Mouse (Mus musculus) MEL (cell line): Measurements from ENCODE around the gene Bcl6b. TPM values are rescaled to one million over a fixed set of nuclear protein-coding genes. Genes with fewer than 3 reads are reported as not detected.
A peak's percentile ranks its signal among the peaks of the same experiment; 100 is the strongest.

ENCODE experiments used
- DNase-seq: peaks from one replicate; pipeline ENCODE4 v3.0.0; 2011; ENCODE audit warnings: low read depth, low spot score
- H3K27ac ChIP-seq: 2 replicates; pipeline ENCODE4 v1.5.1; 2012; ENCODE audit warnings: low read depth, mild to moderate bottlenecking, control low read depth, low read length, moderate library complexity; ENCODE audit not compliant: control insufficient read depth
- H3K27me3 ChIP-seq, 2 experiments: fragments of 150-350 bp in 1 of 2; sonication (generic) in 1 of 2; 2 replicates each; pipeline ENCODE4 v1.6.1; 2012; ENCODE audit warnings: low read length in 2 of 2, mild to moderate bottlenecking in 2 of 2, improper control_type of control experiment in 1 of 2, moderate library complexity in 1 of 2; ENCODE audit not compliant: insufficient read depth in 2 of 2, control insufficient read depth in 1 of 2
- H3K36me3 ChIP-seq, 2 experiments: 2 replicates each; pipeline ENCODE4 v1.6.1; 2012 to 2014; ENCODE audit warnings: low read length in 2 of 2, improper control_type of control experiment in 1 of 2, inconsistent platforms in 1 of 2, mild to moderate bottlenecking in 1 of 2; ENCODE audit not compliant: insufficient read depth in 2 of 2, control insufficient read depth in 1 of 2
- H3K4me1 ChIP-seq, 2 experiments: fragments of 150-350 bp in 1 of 2; sonication (generic) in 1 of 2; 2 replicates each; pipeline ENCODE4 v1.6.1; 2012; ENCODE audit warnings: low read length in 2 of 2, improper control_type of control experiment in 1 of 2, mild to moderate bottlenecking in 1 of 2; ENCODE audit not compliant: insufficient read depth in 2 of 2, control insufficient read depth in 1 of 2
- H3K4me3 ChIP-seq, 2 experiments: fragments of 150-350 bp in 1 of 2; sonication (generic) in 1 of 2; 2 replicates each; pipeline ENCODE4 v1.5.1; 2012; ENCODE audit warnings: low read depth in 2 of 2, low read length in 2 of 2, mild to moderate bottlenecking in 2 of 2, moderate library complexity in 2 of 2, control low read depth in 1 of 2, improper control_type of control experiment in 1 of 2; ENCODE audit not compliant: control insufficient read depth in 1 of 2, insufficient read depth in 1 of 2
- H3K79me2 ChIP-seq: 2 replicates; pipeline ENCODE4 v1.6.1; 2012; ENCODE audit warnings: mild to moderate bottlenecking, low read length, moderate library complexity; ENCODE audit not compliant: control insufficient read depth, poor library complexity, insufficient read depth
- H3K9ac ChIP-seq: 2 replicates; pipeline ENCODE4 v1.6.1; 2012; ENCODE audit warnings: low read depth, mild to moderate bottlenecking, control low read depth, low read length, moderate library complexity; ENCODE audit not compliant: control insufficient read depth, poor library complexity, severe bottlenecking
- H3K9me3 ChIP-seq: fragments of 150-350 bp; sonication (generic); replicated peaks from 2 replicates; pipeline ENCODE4 v1.6.1; 2012; ENCODE audit warnings: mild to moderate bottlenecking, low read length, improper control_type of control experiment, moderate library complexity; ENCODE audit not compliant: insufficient read depth
- BHLHE40 ChIP-seq: IDR thresholded peaks from 2 replicates; pipeline ENCODE4 v1.6.1; 2012; ENCODE audit warnings: low read depth, mild to moderate bottlenecking, inconsistent platforms, low read length, improper control_type of control experiment, borderline replicate concordance
- CHD1 ChIP-seq: IDR thresholded peaks from 2 replicates; pipeline ENCODE4 v1.6.1; 2012; ENCODE audit warnings: low read depth, mild to moderate bottlenecking, inconsistent platforms, low read length, improper control_type of control experiment
- CHD2 ChIP-seq: IDR thresholded peaks from 2 replicates; pipeline ENCODE4 v1.6.1; 2011; ENCODE audit warnings: low read length, improper control_type of control experiment
- CTCF ChIP-seq, 3 experiments: IDR thresholded peaks in 2 of 3; conservative IDR thresholded peaks in 1 of 3; 2 replicates each; pipeline ENCODE4 v1.5.1; 2011 to 2012; ENCODE audit warnings: low read length in 3 of 3, low read depth in 2 of 3, mild to moderate bottlenecking in 2 of 3, improper control_type of control experiment in 1 of 3, inconsistent platforms in 1 of 3, mixed read lengths in 1 of 3, moderate library complexity in 1 of 3; ENCODE audit not compliant: control insufficient read depth in 1 of 3, insufficient read depth in 1 of 3, poor library complexity in 1 of 3, severe bottlenecking in 1 of 3
- E2F4 ChIP-seq: IDR thresholded peaks from 2 replicates; pipeline ENCODE4 v1.6.1; 2011; ENCODE audit warnings: low read depth, low read length, improper control_type of control experiment, borderline replicate concordance
- EP300 ChIP-seq, 2 experiments: IDR thresholded peaks; 2 replicates each; pipeline ENCODE4 v1.6.1; 2011; ENCODE audit warnings: improper control_type of control experiment in 2 of 2, low read length in 2 of 2, low read depth in 1 of 2, mild to moderate bottlenecking in 1 of 2
- ETS1 ChIP-seq: IDR thresholded peaks from 2 replicates; pipeline ENCODE4 v1.6.1; 2012; ENCODE audit warnings: low read depth, mild to moderate bottlenecking, inconsistent platforms, low read length, improper control_type of control experiment, moderate library complexity
- GATA1 ChIP-seq: IDR thresholded peaks from 2 replicates; pipeline ENCODE4 v1.6.1; 2011; ENCODE audit warnings: low read depth, low read length, improper control_type of control experiment
- HCFC1 ChIP-seq: IDR thresholded peaks from 2 replicates; pipeline ENCODE4 v1.6.1; 2012; ENCODE audit warnings: low read depth, mild to moderate bottlenecking, inconsistent platforms, low read length, improper control_type of control experiment, moderate library complexity
- JUND ChIP-seq: IDR thresholded peaks from 2 replicates; pipeline ENCODE4 v1.6.1; 2011; ENCODE audit warnings: low read depth, mild to moderate bottlenecking, improper control_type of control experiment, low read length
- MAFK ChIP-seq: IDR thresholded peaks from 2 replicates; pipeline ENCODE4 v1.6.1; 2011; ENCODE audit warnings: low read depth, mild to moderate bottlenecking, low read length, improper control_type of control experiment, borderline replicate concordance
- MAX ChIP-seq: IDR thresholded peaks from 2 replicates; pipeline ENCODE4 v1.6.1; 2011; ENCODE audit warnings: low read length, improper control_type of control experiment
- MEF2A ChIP-seq: IDR thresholded peaks from 2 replicates; pipeline ENCODE4 v1.6.1; 2014; ENCODE audit warnings: low read depth, mild to moderate bottlenecking, inconsistent platforms, low read length, improper control_type of control experiment; ENCODE audit not compliant: poor library complexity, insufficient replicate concordance, severe bottlenecking; ENCODE audit errors: extremely low read depth
- MXI1 ChIP-seq: IDR thresholded peaks from 2 replicates; pipeline ENCODE4 v1.6.1; 2011; ENCODE audit warnings: mild to moderate bottlenecking, low read depth, low read length, improper control_type of control experiment
- MYC ChIP-seq: IDR thresholded peaks from 2 replicates; pipeline ENCODE4 v1.6.1; 2011; ENCODE audit warnings: low read depth, mild to moderate bottlenecking, low read length, improper control_type of control experiment, moderate library complexity
- NELFE ChIP-seq: IDR thresholded peaks from 2 replicates; pipeline ENCODE4 v1.6.1; 2011; ENCODE audit warnings: low read depth, low read length, improper control_type of control experiment
- NRF1 ChIP-seq: IDR thresholded peaks from 2 replicates; pipeline ENCODE4 v1.6.1; 2014; ENCODE audit warnings: low read depth, mild to moderate bottlenecking, inconsistent platforms, low read length, improper control_type of control experiment, moderate library complexity; ENCODE audit not compliant: poor library complexity, insufficient read depth, severe bottlenecking
- POLR2A ChIP-seq, 2 experiments: IDR thresholded peaks; 2 replicates each; pipeline ENCODE4 v1.6.1; 2011 to 2012; ENCODE audit warnings: low read length in 2 of 2, mild to moderate bottlenecking in 2 of 2, control low read depth in 1 of 2, improper control_type of control experiment in 1 of 2, low read depth in 1 of 2, moderate library complexity in 1 of 2; ENCODE audit not compliant: control insufficient read depth in 1 of 2, insufficient read depth in 1 of 2, poor library complexity in 1 of 2
- POLR2AphosphoS2 ChIP-seq: IDR thresholded peaks from 2 replicates; pipeline ENCODE4 v1.6.1; 2011; ENCODE audit warnings: low read length, improper control_type of control experiment
- POLR2AphosphoS5 ChIP-seq: IDR thresholded peaks from 2 replicates; pipeline ENCODE4 v1.6.1; 2012; ENCODE audit warnings: low read depth, borderline replicate concordance, mild to moderate bottlenecking, inconsistent platforms, low read length, moderate library complexity, mixed read lengths
- RCOR1 ChIP-seq: IDR thresholded peaks from 2 replicates; pipeline ENCODE4 v1.6.1; 2012; ENCODE audit warnings: low read depth, mild to moderate bottlenecking, inconsistent platforms, low read length, improper control_type of control experiment
- SMC3 ChIP-seq: IDR thresholded peaks from 2 replicates; pipeline ENCODE4 v1.6.1; 2011; ENCODE audit warnings: low read depth, low read length, improper control_type of control experiment
- TAL1 ChIP-seq: IDR thresholded peaks from 2 replicates; pipeline ENCODE4 v1.6.1; 2012; ENCODE audit warnings: mild to moderate bottlenecking, inconsistent platforms, low read length, moderate library complexity, mixed read lengths
- TBP ChIP-seq: IDR thresholded peaks from 2 replicates; pipeline ENCODE4 v1.8.0; 2011; ENCODE audit warnings: low read depth, low read length, improper control_type of control experiment
- UBTF ChIP-seq: IDR thresholded peaks from 2 replicates; pipeline ENCODE4 v1.6.1; 2012; ENCODE audit warnings: low read depth, mild to moderate bottlenecking, inconsistent platforms, low read length, improper control_type of control experiment, moderate library complexity, borderline replicate concordance; ENCODE audit not compliant: insufficient read depth
- USF1 ChIP-seq: IDR thresholded peaks from 2 replicates; pipeline ENCODE4 v1.6.1; 2014; ENCODE audit warnings: low read depth, mild to moderate bottlenecking, inconsistent platforms, low read length, improper control_type of control experiment, moderate library complexity
- USF2 ChIP-seq, 2 experiments: IDR thresholded peaks; 2 replicates each; pipeline ENCODE4 v1.6.1; 2011 to 2012; ENCODE audit warnings: improper control_type of control experiment in 2 of 2, low read length in 2 of 2, borderline replicate concordance in 1 of 2, inconsistent platforms in 1 of 2, low read depth in 1 of 2, mild to moderate bottlenecking in 1 of 2; ENCODE audit not compliant: insufficient read depth in 1 of 2
- ZC3H11A ChIP-seq: IDR thresholded peaks from 2 replicates; pipeline ENCODE4 v1.6.1; 2012; ENCODE audit warnings: low read depth, mild to moderate bottlenecking, inconsistent platforms, low read length, improper control_type of control experiment
- ZKSCAN1 ChIP-seq: IDR thresholded peaks from 2 replicates; pipeline ENCODE4 v1.6.1; 2012; ENCODE audit warnings: low read depth, mild to moderate bottlenecking, inconsistent platforms, low read length, improper control_type of control experiment, moderate library complexity
- ZNF384 ChIP-seq: IDR thresholded peaks from 2 replicates; pipeline ENCODE4 v1.6.1; 2012; ENCODE audit warnings: low read depth, mild to moderate bottlenecking, inconsistent platforms, low read length, improper control_type of control experiment
- polyA plus RNA-seq, 2 experiments: library from polyadenylated mRNA; stranded (reverse) in 1 of 2; unstranded in 1 of 2; fragments of >175 nt in 1 of 2; fragments of >200 nt in 1 of 2; gene quantifications; 2 replicates each; pipeline versions ENCODE4 v1.2.1 to v1.2.4; 2012; ENCODE audit warnings: low replicate concordance in 2 of 2, low read depth in 1 of 2; ENCODE audit not compliant: insufficient read length in 2 of 2, insufficient read depth in 1 of 2, missing spikeins in 1 of 2
- total RNA-seq: library from RNA; depleted of rRNA; stranded (reverse); fragments of 300-350 nt; gene quantifications from 2 replicates; pipeline ENCODE4 v1.2.3, GENCODE M21; 2012

Bcl6b gene
- total and polyA plus RNA-seq, 3 experiments = not detected

DNA sequence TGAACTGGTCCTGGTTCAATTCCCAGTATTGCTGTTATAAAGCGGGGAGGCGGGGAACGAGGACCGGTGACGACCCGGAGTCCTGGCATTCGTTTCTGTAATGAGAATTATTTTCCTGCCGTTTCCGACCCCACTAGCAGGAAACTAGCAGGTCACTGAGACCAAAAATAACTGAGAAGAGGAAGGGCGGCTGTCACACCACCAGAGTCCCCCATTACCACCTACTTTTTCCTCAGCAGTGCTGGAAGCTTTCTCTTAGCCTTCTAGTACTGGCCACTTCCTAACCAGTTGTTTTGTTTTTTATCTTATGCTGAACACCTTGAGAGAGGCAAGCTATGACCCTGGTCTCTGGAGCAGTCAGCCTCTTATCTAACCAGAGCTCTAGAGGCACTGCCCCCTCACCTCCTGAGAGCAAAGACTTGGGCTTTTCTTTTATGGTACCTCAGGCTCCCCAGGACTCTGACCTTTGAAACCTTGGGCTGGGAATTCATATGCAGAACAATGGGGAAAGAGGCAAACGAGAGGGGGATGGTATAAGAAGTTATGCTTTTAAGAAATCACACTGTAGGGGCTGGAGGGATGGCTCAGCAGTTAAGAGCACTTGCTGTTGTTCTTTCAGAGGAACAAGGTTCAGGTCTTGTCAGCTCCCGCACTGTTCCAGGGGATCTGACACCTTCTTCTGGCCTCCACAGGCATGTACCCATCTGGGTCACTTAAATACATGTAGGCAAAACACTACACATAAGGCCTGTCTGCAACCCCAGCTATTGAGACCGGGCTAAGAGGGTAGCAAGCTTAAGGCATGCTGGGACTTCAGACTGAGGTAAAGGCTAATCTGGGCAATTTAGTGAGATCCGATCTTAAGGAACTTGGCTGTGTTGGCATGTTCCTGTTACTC, 7.7 kb downstream of the Bcl6b start (continued):
- peak; percentile 16; the same call in 1 of the 2 replicates for TF ChIP-seq HCFC1
- TF ChIP-seq MAFK = no peak
- peak; percentile 76 for TF ChIP-seq TAL1
- no peak for TF ChIP-seq USF1

DNA sequence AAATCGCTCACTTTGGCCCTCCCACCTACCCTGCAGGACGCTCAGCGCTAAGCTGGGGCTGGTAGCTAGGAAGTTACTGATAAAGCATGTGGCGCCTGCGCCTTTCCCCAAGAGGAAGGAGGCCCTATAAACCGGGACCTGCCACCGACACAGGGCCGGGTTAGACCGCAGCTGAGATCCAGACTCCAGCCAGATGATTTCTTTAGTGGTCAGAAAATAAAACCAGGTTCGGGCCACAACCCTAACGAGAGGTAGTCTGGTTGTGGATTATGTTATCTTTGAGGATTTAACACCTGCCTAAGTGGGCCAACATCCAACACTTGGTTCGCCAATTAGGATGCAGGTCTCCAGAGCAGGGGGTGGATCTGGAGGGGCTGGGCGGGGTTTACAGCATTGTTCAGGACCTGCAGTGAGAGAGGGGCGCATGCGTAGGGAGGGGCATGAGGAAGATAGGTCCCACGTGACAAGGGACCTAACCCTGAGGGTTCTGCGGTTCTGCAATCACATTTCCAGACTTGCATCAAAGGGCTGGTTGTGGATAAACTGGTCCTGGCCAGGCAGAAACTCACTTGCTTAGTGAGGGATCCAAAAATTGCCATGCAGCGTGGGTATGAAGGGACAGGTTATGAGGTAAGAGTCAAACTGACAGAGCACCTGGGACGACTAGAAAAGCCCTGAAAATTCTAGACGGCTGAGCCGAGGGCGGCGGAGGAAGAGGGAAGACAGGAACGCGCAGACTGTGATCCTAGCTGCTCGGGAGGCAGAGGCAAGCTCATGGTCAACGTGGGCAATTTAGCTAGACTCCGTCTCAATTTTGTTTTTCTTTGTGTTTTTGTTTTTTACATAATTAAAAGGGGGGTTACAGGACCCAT, 8.6 kb downstream of the Bcl6b start, which contains the start of gene Slc16a13:
Slc16a13 (minus strand) TSS at position 334 of the 872 bp plus-strand sequence.
- H3K9me3 ChIP-seq = no peaks in the 10 kb centered on the region
- H3K27me3 ChIP-seq = no peaks in the 10 kb centered on the region
- H3K9ac ChIP-seq = peak within 1 kb of the TSS; percentile 81
- DNase-seq = peak; percentile 100
- peak within 1 kb of the TSS; percentile 66 to 77 for H3K4me3 ChIP-seq
- H3K79me2 ChIP-seq = peaks cover 5% of the 10 kb centered on the region; the same call in 1 of the 2 replicates
- peaks cover 5 to 7% of the 10 kb centered on the region in 2 experiments; a peak in 3 of 4 replicates for H3K4me1 ChIP-seq
- peaks cover 0 to 5% of the 10 kb centered on the region in 2 experiments; a peak in 2 of 4 replicates for H3K36me3 ChIP-seq
- peak within 1 kb of the TSS; percentile 95 for H3K27ac ChIP-seq
- TF ChIP-seq GATA1 (peak; percentile 35), MEF2A (no peak), TBP (peak; percentile 96), UBTF (0 out of 2 replicates have a peak, but pooled peaks have one; percentile 53), NRF1 (peak; percentile 95), POLR2AphosphoS2 (peak; percentile 95), CTCF (IDR thresholded peaks at IDR 0.05 in 2 of 3, conservative IDR thresholded peaks at IDR 0.05 in 1 of 3; ENCODE audit: control insufficient read depth in 1 of 3, insufficient read depth in 1 of 3, low read depth in 2 of 3, low read length in 3 of 3, poor library complexity in 1 of 3, severe bottlenecking in 1 of 3) (no peak), EP300 (IDR thresholded peaks at IDR 0.05; ENCODE audit: low read depth in 1 of 2, low read length in 2 of 2) (peak in 1 of 2 experiments; percentile 51; a peak in 2 of 4 replicates), ZC3H11A (no peak), USF2 (IDR thresholded peaks at IDR 0.05; ENCODE audit: borderline replicate concordance in 1 of 2, insufficient read depth in 1 of 2, low read depth in 1 of 2, low read length in 2 of 2) (peak; percentile 58 to 86), POLR2AphosphoS5 (peak; percentile 58; the same call in 1 of the 2 replicates), CHD1 (no peak), NELFE (peak; percentile 97), POLR2A (IDR thresholded peaks at IDR 0.05; ENCODE audit: control insufficient read depth in 1 of 2, insufficient read depth in 1 of 2, low read depth in 1 of 2, low read length in 2 of 2, poor library complexity in 1 of 2) (peak; percentile 88 to 98), MAX (peak; percentile 97), MXI1 (peak; percentile 94), HCFC1 (peak; percentile 62; the same call in 1 of the 2 replicates), RCOR1 (no peak), MYC (peak; percentile 73; the same call in 1 of the 2 replicates), ZKSCAN1 (no peak), SMC3 (no peak), ZNF384 (no peak), CHD2 (no peak), JUND (no peak), ETS1 (peak; percentile 63), BHLHE40 (peak; percentile 86), MAFK (no peak), E2F4 (no peak)
